Mouse (Mus musculus) embryo, embryonic 11 days (tissue): ENCODE measurements around the gene Mrc2.

Experiments
- DNase-seq: peaks from one replicate; pipeline ENCODE4 v3.0.0-alpha.2; 2015

Mrc2 gene

GRCm38 (mm10) chr11:105292124-105293071 lies at the start of gene Mrc2:
TSS of gene Mrc2 (plus strand) at chr11:105292643.
- DNase-seq = peak; percentile 88

- no peak for DNase-seq
Observed at GRCm38 (mm10) chr11:105246369-105246768, 46.1 kb upstream of the Mrc2 start.

- no peak for DNase-seq
Observed at GRCm38 (mm10) chr11:105246785-105247184, 45.7 kb upstream of the Mrc2 start.

GRCm38 (mm10) chr11:105247321-105247720 lies 45.1 kb upstream of the Mrc2 start:
- no peak for DNase-seq

GRCm38 (mm10) chr11:105259733-105260132 lies 32.7 kb upstream of the Mrc2 start:
- no peak for DNase-seq

- DNase-seq = no peak
Observed at GRCm38 (mm10) chr11:105261116-105261515, 31.3 kb upstream of the Mrc2 start.

- peak; percentile 60 for DNase-seq
Observed at GRCm38 (mm10) chr11:105261601-105262351, 30.7 kb upstream of the Mrc2 start.

GRCm38 (mm10) chr11:105264506-105264905 lies 27.9 kb upstream of the Mrc2 start:
- DNase-seq = no peak

- DNase-seq = no peak
Observed at GRCm38 (mm10) chr11:105264988-105265387, 27.5 kb upstream of the Mrc2 start.

- peak; percentile 74 for DNase-seq
Observed at GRCm38 (mm10) chr11:105270155-105270554, 22.3 kb upstream of the Mrc2 start.

- no peak for DNase-seq
Observed at GRCm38 (mm10) chr11:105280456-105280855, 12.0 kb upstream of the Mrc2 start.

- no peak for DNase-seq
Observed at GRCm38 (mm10) chr11:105281291-105281690, 11.2 kb upstream of the Mrc2 start.

- no peak for DNase-seq
Observed at GRCm38 (mm10) chr11:105281763-105282459, 10.5 kb upstream of the Mrc2 start.

- peak; percentile 78 for DNase-seq
Observed at GRCm38 (mm10) chr11:105282460-105282859, 10.0 kb upstream of the Mrc2 start.

GRCm38 (mm10) chr11:105283016-105283415 lies 9.4 kb upstream of the Mrc2 start:
- DNase-seq = no peak

- DNase-seq = peak; percentile 63
Observed at GRCm38 (mm10) chr11:105285720-105286119, 6.7 kb upstream of the Mrc2 start.

GRCm38 (mm10) chr11:105289403-105289802 lies 3.0 kb upstream of the Mrc2 start:
- DNase-seq = no peak

- DNase-seq = peak; percentile 85
Observed at GRCm38 (mm10) chr11:105291681-105292123, 741 bp upstream of the Mrc2 start.

GRCm38 (mm10) chr11:105293101-105293581 lies 698 bp downstream of the Mrc2 start:
- peak; percentile 91 for DNase-seq

GRCm38 (mm10) chr11:105293901-105294494 lies 1.6 kb downstream of the Mrc2 start:
- DNase-seq = peak; percentile 41

- DNase-seq = no peak
Observed at GRCm38 (mm10) chr11:105296084-105296483, 3.6 kb downstream of the Mrc2 start.

- no peak for DNase-seq
Observed at GRCm38 (mm10) chr11:105310197-105310596, 17.8 kb downstream of the Mrc2 start.
